Mouse (Mus musculus) hindbrain, embryonic 14.5 days (tissue): ENCODE measurements at regions not wholly inside any gene's neighbourhood (a gene's known extent, or its start where the extent isn't known, plus 50 kb on each side); places are given as distances from the start of the nearest gene placed in this dataset.

ENCODE experiments used
- ATAC-seq: fragments of 200-750 bp; cut with Nextera tagmentation; 2 replicates; pipeline ENCODE4 v1.8.0; 2017; ENCODE audit warnings: moderate number of reproducible peaks, mild to moderate bottlenecking, moderate TSS enrichment, moderate library complexity; ENCODE audit not compliant: low FRiP score
- DNase-seq: peaks from one replicate; pipeline ENCODE4 v3.0.0-alpha.2; 2015; ENCODE audit warnings: low spot score
- H3K27ac ChIP-seq: fragments of 300-500 bp; sonication (generic); 2 replicates; pipeline ENCODE4 v1.5.1; 2014; ENCODE audit warnings: mild to moderate bottlenecking, moderate library complexity
- H3K27me3 ChIP-seq: fragments of 300-500 bp; sonication (generic); 2 replicates; pipeline ENCODE4 v1.6.1; 2014; ENCODE audit warnings: mild to moderate bottlenecking, low read length, mixed read lengths; ENCODE audit not compliant: control insufficient read depth, insufficient read depth
- H3K36me3 ChIP-seq: fragments of 300-500 bp; sonication (generic); replicated peaks from 2 replicates; pipeline ENCODE4 v1.6.1; 2014; ENCODE audit not compliant: control insufficient read depth, insufficient read depth
- H3K4me1 ChIP-seq: fragments of 300-500 bp; sonication (generic); replicated peaks from 2 replicates; pipeline ENCODE4 v1.6.1; 2014; ENCODE audit warnings: antibody characterized with exemption, low read length, mixed read lengths; ENCODE audit not compliant: control insufficient read depth, insufficient read depth
- H3K4me2 ChIP-seq: fragments of 300-500 bp; sonication (generic); replicated peaks from 2 replicates; pipeline ENCODE4 v1.6.1; 2014; ENCODE audit warnings: mild to moderate bottlenecking, moderate library complexity
- H3K4me3 ChIP-seq: fragments of 300-500 bp; sonication (generic); replicated peaks from 2 replicates; pipeline ENCODE4 v1.5.1; 2014; ENCODE audit warnings: mild to moderate bottlenecking, low read length
- H3K9ac ChIP-seq: fragments of 300-500 bp; sonication (generic); 2 replicates; pipeline ENCODE4 v1.6.1; 2014
- H3K9me3 ChIP-seq: fragments of 300-500 bp; sonication (generic); 2 replicates; pipeline ENCODE4 v1.6.1; 2016; ENCODE audit warnings: low read length; ENCODE audit not compliant: control insufficient read depth
- WGBS: fragments of 180-500 bp; shearing (Covaris S2); extraction: QIAGEN DNeasy Blood & Tissue Kit; methylation state at CpG from one replicate; pipeline ENCODE4 v1.1.7; 2014; 5-methylcytosine and 5-hydroxymethylcytosine counted together

- no peak for DNase-seq
- H3K9ac ChIP-seq = no peak overlapping the region
- ATAC-seq = no peak
Observed at GRCm38 (mm10) chr2:124769267-124769967, 298.5 kb upstream of the Slc24a5 start.

GRCm38 (mm10) chr2:124770028-124770427 lies 297.9 kb upstream of the Slc24a5 start:
- 75% methylated on average over 2 of the region's 2 CpGs for WGBS
- no peak for ATAC-seq

More at GRCm38 (mm10) chr2:124769267-124769967, 298.5 kb upstream of the Slc24a5 start:
- Histone ChIP-seq H3K4me2 (no peak overlapping the region), H3K27me3 (no peaks in the 10 kb centered on the region), H3K27ac (no peak overlapping the region), H3K4me1 (peaks cover 14% of the 10 kb centered on the region), H3K9me3 (no peaks in the 10 kb centered on the region), H3K36me3 (no peaks in the 10 kb centered on the region), H3K4me3 (no peak overlapping the region)
- WGBS = 89% methylated on average over 6 of the region's 6 CpGs

GRCm38 (mm10) chr2:124772055-124772708 lies 295.7 kb upstream of the Slc24a5 start:
- Histone ChIP-seq H3K9ac (no peak overlapping the region), H3K4me3 (no peak overlapping the region), H3K4me2 (0 out of 2 replicates have a peak overlapping the region, but pooled peaks have one; percentile 9), H3K36me3 (no peaks in the 10 kb centered on the region), H3K27me3 (no peaks in the 10 kb centered on the region), H3K9me3 (no peaks in the 10 kb centered on the region), H3K27ac (peak overlapping the region; percentile 34; the same call in 1 of the 2 replicates), H3K4me1 (peaks cover 16% of the 10 kb centered on the region)
- WGBS = 38% methylated on average over 11 of the region's 11 CpGs
- ATAC-seq = no peak
- DNase-seq = no peak

More at GRCm38 (mm10) chr2:124770028-124770427, 297.9 kb upstream of the Slc24a5 start:
- no peak overlapping the region for H3K9ac ChIP-seq
- no peak overlapping the region for H3K4me3 ChIP-seq
- no peaks in the 10 kb centered on the region for H3K36me3 ChIP-seq
- no peak overlapping the region for H3K4me2 ChIP-seq
- H3K27me3 ChIP-seq = no peaks in the 10 kb centered on the region
- peaks cover 11% of the 10 kb centered on the region for H3K4me1 ChIP-seq
- H3K27ac ChIP-seq = no peak overlapping the region
- no peak for DNase-seq
- H3K9me3 ChIP-seq = no peaks in the 10 kb centered on the region

GRCm38 (mm10) chr2:124775737-124776136 lies 292.2 kb upstream of the Slc24a5 start:
- Histone ChIP-seq H3K9ac (no peak overlapping the region), H3K4me3 (no peak overlapping the region), H3K4me1 (peaks cover 16% of the 10 kb centered on the region), H3K9me3 (no peaks in the 10 kb centered on the region), H3K4me2 (no peak overlapping the region), H3K27me3 (no peaks in the 10 kb centered on the region), H3K36me3 (no peaks in the 10 kb centered on the region), H3K27ac (no peak overlapping the region)
- ATAC-seq = no peak
- no peak for DNase-seq
- 81% methylated on average over 3 of the region's 3 CpGs for WGBS

- no peak overlapping the region for H3K9ac ChIP-seq
- no peak overlapping the region for H3K27ac ChIP-seq
- no peaks in the 10 kb centered on the region for H3K4me1 ChIP-seq
- no peaks in the 10 kb centered on the region for H3K27me3 ChIP-seq
- no peak overlapping the region for H3K4me3 ChIP-seq
- DNase-seq = peak; percentile 55
- no peaks in the 10 kb centered on the region for H3K9me3 ChIP-seq
- 47% methylated on average over 7 of the region's 7 CpGs for WGBS
- H3K4me2 ChIP-seq = no peak overlapping the region
- H3K36me3 ChIP-seq = no peaks in the 10 kb centered on the region
- peak; percentile 64; the same call in 1 of the 2 replicates for ATAC-seq
Observed at GRCm38 (mm10) chr2:124792633-124793036, 275.3 kb upstream of the Slc24a5 start.

GRCm38 (mm10) chr2:124811709-124812108 lies 256.2 kb upstream of the Slc24a5 start:
- Histone ChIP-seq H3K27ac (no peak overlapping the region), H3K9ac (no peak overlapping the region), H3K4me1 (no peaks in the 10 kb centered on the region), H3K9me3 (no peaks in the 10 kb centered on the region), H3K4me3 (no peak overlapping the region), H3K4me2 (no peak overlapping the region), H3K36me3 (no peaks in the 10 kb centered on the region), H3K27me3 (no peaks in the 10 kb centered on the region)
- ATAC-seq (no peak), DNase-seq (no peak)
- WGBS = 80% methylated on average over 8 of the region's 8 CpGs

- Histone ChIP-seq H3K27ac (no peak overlapping the region), H3K4me3 (no peak overlapping the region), H3K36me3 (no peaks in the 10 kb centered on the region), H3K9me3 (no peaks in the 10 kb centered on the region), H3K4me2 (no peak overlapping the region), H3K4me1 (no peaks in the 10 kb centered on the region), H3K27me3 (no peaks in the 10 kb centered on the region), H3K9ac (no peak overlapping the region)
- no peak for ATAC-seq
- WGBS = 81% methylated on average over 2 of the region's 2 CpGs
- no peak for DNase-seq
Observed at GRCm38 (mm10) chr2:124816814-124817213, 251.1 kb upstream of the Slc24a5 start.

GRCm38 (mm10) chr2:124819846-124820245 lies 248.1 kb upstream of the Slc24a5 start:
- H3K27ac ChIP-seq = no peak overlapping the region
- no peak overlapping the region for H3K4me3 ChIP-seq
- no peak overlapping the region for H3K4me2 ChIP-seq
- no peaks in the 10 kb centered on the region for H3K36me3 ChIP-seq
- H3K9me3 ChIP-seq = no peaks in the 10 kb centered on the region
- no peaks in the 10 kb centered on the region for H3K27me3 ChIP-seq
- no peaks in the 10 kb centered on the region for H3K4me1 ChIP-seq
- ATAC-seq (no peak), DNase-seq (no peak)
- WGBS = 64% methylated on average over 6 of the region's 6 CpGs
- H3K9ac ChIP-seq = no peak overlapping the region

- ATAC-seq = no peak
- DNase-seq = no peak
- no peaks in the 10 kb centered on the region for H3K9me3 ChIP-seq
- H3K4me2 ChIP-seq = no peak overlapping the region
- H3K4me3 ChIP-seq = no peak overlapping the region
- no peak overlapping the region for H3K9ac ChIP-seq
- WGBS = 75% methylated on average over 9 of the region's 9 CpGs
- H3K27ac ChIP-seq = no peak overlapping the region
- H3K36me3 ChIP-seq = no peaks in the 10 kb centered on the region
- H3K4me1 ChIP-seq = no peaks in the 10 kb centered on the region
- H3K27me3 ChIP-seq = no peaks in the 10 kb centered on the region
Observed at GRCm38 (mm10) chr2:124820821-124821220, 247.1 kb upstream of the Slc24a5 start.
